Mouse (Mus musculus) midbrain, postnatal 0 days (tissue): ENCODE results near the gene Rbpjl. TPM values are rescaled to one million over a fixed set of nuclear protein-coding genes. Genes with fewer than 3 reads are reported as not detected.

Source experiments
- ATAC-seq: fragments of 200-750 bp; cut with Nextera tagmentation; 2 replicates; pipeline ENCODE4 v1.8.0; 2017; ENCODE audit warnings: moderate number of reproducible peaks, mild to moderate bottlenecking, moderate TSS enrichment, moderate library complexity; ENCODE audit not compliant: low FRiP score
- DNase-seq: peaks from one replicate; pipeline ENCODE4 v3.0.0-alpha.2; 2015; ENCODE audit warnings: low spot score
- H3K27ac ChIP-seq: fragments of 300-500 bp; sonication (generic); 2 replicates; pipeline ENCODE4 v1.5.1; 2014; ENCODE audit warnings: low read depth, mild to moderate bottlenecking, low read length, mixed read lengths
- H3K27me3 ChIP-seq: fragments of 300-500 bp; sonication (generic); 2 replicates; pipeline ENCODE4 v1.6.1; 2014; ENCODE audit warnings: low read length, control low read depth, mixed read lengths; ENCODE audit not compliant: insufficient read depth
- H3K36me3 ChIP-seq: fragments of 300-500 bp; sonication (generic); 2 replicates; pipeline ENCODE4 v1.6.1; 2014; ENCODE audit warnings: low read length, control low read depth, mixed read lengths; ENCODE audit not compliant: insufficient read depth
- H3K4me1 ChIP-seq: fragments of 300-500 bp; sonication (generic); 2 replicates; pipeline ENCODE4 v1.6.1; 2014; ENCODE audit warnings: mild to moderate bottlenecking, control low read depth, antibody characterized with exemption, low read length, mixed read lengths; ENCODE audit not compliant: insufficient read depth
- H3K4me2 ChIP-seq: fragments of 300-500 bp; sonication (generic); 2 replicates; pipeline ENCODE4 v1.6.1; 2014; ENCODE audit warnings: low read depth, mild to moderate bottlenecking, low read length, mixed read lengths; ENCODE audit not compliant: poor library complexity, severe bottlenecking
- H3K4me3 ChIP-seq: fragments of 300-500 bp; sonication (generic); 2 replicates; pipeline ENCODE4 v1.5.1; 2014; ENCODE audit warnings: low read depth, mild to moderate bottlenecking, low read length, moderate library complexity
- H3K9ac ChIP-seq: fragments of 300-500 bp; sonication (generic); replicated peaks from 2 replicates; pipeline ENCODE4 v1.6.1; 2014; ENCODE audit warnings: mild to moderate bottlenecking, low read length, moderate library complexity, mixed read lengths; ENCODE audit not compliant: poor library complexity, severe bottlenecking
- H3K9me3 ChIP-seq: fragments of 300-500 bp; sonication (generic); 2 replicates; pipeline ENCODE4 v1.6.1; 2016; ENCODE audit warnings: low read length, control low read depth
- CTCF ChIP-seq: IDR thresholded peaks from 2 replicates; pipeline ENCODE4 v1.5.1; 2016; ENCODE audit warnings: antibody characterized with exemption, mild to moderate bottlenecking
- WGBS: fragments of 180-500 bp; shearing (Covaris S2); extraction: QIAGEN DNeasy Blood & Tissue Kit; methylation state at CpG from one replicate; pipeline ENCODE4 v1.1.7; 2014; 5-methylcytosine and 5-hydroxymethylcytosine counted together
- polyA plus RNA-seq: library from polyadenylated mRNA; unstranded; fragments of >200 nt; fragmentation: Nextera tagmentation; extraction: Ambion mirVana; gene quantifications from 2 replicates; pipeline ENCODE4 v1.2.1, GENCODE M21; 2015
- total RNA-seq: library from RNA; depleted of rRNA; stranded (reverse); fragments of >200 nt; gene quantifications from 2 replicates; pipeline ENCODE4 v1.2.3, GENCODE M21; 2014

Rbpjl gene
- total and polyA plus RNA-seq, 2 experiments from 2014 or later = 0.04 to 0.77 TPM

GRCm38 (mm10) chr2:164421979-164422378 is 19.0 kb downstream of the Rbpjl start:
- DNase-seq (no peak), ATAC-seq (no peak)
- H3K36me3 ChIP-seq = no peaks in the 10 kb centered on the region
- WGBS = 84% methylated on average over 8 of the region's 8 CpGs
- no peak overlapping the region for H3K9ac ChIP-seq
- H3K27me3 ChIP-seq = no peaks in the 10 kb centered on the region
- H3K9me3 ChIP-seq = no peaks in the 10 kb centered on the region
- no peak overlapping the region for H3K4me2 ChIP-seq
- H3K4me3 ChIP-seq = no peak overlapping the region
- H3K4me1 ChIP-seq = no peaks in the 10 kb centered on the region
- H3K27ac ChIP-seq = no peak overlapping the region
- no peak for TF ChIP-seq CTCF

GRCm38 (mm10) chr2:164422675-164423393 is 19.9 kb downstream of the Rbpjl start:
- H3K4me2 ChIP-seq = no peak overlapping the region
- no peaks in the 10 kb centered on the region for H3K27me3 ChIP-seq
- no peak overlapping the region for H3K27ac ChIP-seq
- WGBS = 92% methylated on average over 15 of the region's 15 CpGs
- ATAC-seq = no peak
- no peak for DNase-seq
- TF ChIP-seq CTCF = no peak
- H3K9me3 ChIP-seq = no peaks in the 10 kb centered on the region
- H3K9ac ChIP-seq = no peak overlapping the region
- H3K4me1 ChIP-seq = no peaks in the 10 kb centered on the region
- H3K36me3 ChIP-seq = no peaks in the 10 kb centered on the region
- no peak overlapping the region for H3K4me3 ChIP-seq

GRCm38 (mm10) chr2:164423464-164423863 is 20.5 kb downstream of the Rbpjl start:
- Histone ChIP-seq H3K36me3 (no peaks in the 10 kb centered on the region), H3K9me3 (no peaks in the 10 kb centered on the region), H3K4me1 (no peaks in the 10 kb centered on the region), H3K27ac (no peak overlapping the region), H3K9ac (no peak overlapping the region), H3K4me2 (no peak overlapping the region), H3K4me3 (no peak overlapping the region), H3K27me3 (no peaks in the 10 kb centered on the region)
- TF ChIP-seq CTCF = no peak
- DNase-seq (no peak), ATAC-seq (no peak)
- 90% methylated on average over 11 of the region's 11 CpGs for WGBS

GRCm38 (mm10) chr2:164424406-164424805 is 21.5 kb downstream of the Rbpjl start:
- no peak for ATAC-seq
- H3K4me3 ChIP-seq = no peak overlapping the region
- no peak for TF ChIP-seq CTCF
- WGBS = 87% methylated on average over 8 of the region's 8 CpGs
- no peak overlapping the region for H3K9ac ChIP-seq
- no peaks in the 10 kb centered on the region for H3K9me3 ChIP-seq
- H3K4me2 ChIP-seq = no peak overlapping the region
- DNase-seq = no peak
- H3K27ac ChIP-seq = no peak overlapping the region
- no peaks in the 10 kb centered on the region for H3K36me3 ChIP-seq
- no peaks in the 10 kb centered on the region for H3K27me3 ChIP-seq
- H3K4me1 ChIP-seq = no peaks in the 10 kb centered on the region

GRCm38 (mm10) chr2:164425401-164425800 is 22.5 kb downstream of the Rbpjl start:
- no peak overlapping the region for H3K27ac ChIP-seq
- no peaks in the 10 kb centered on the region for H3K36me3 ChIP-seq
- no peak overlapping the region for H3K4me2 ChIP-seq
- ATAC-seq (no peak), DNase-seq (no peak)
- no peaks in the 10 kb centered on the region for H3K9me3 ChIP-seq
- no peaks in the 10 kb centered on the region for H3K4me1 ChIP-seq
- no peak for TF ChIP-seq CTCF
- no peaks in the 10 kb centered on the region for H3K27me3 ChIP-seq
- no peak overlapping the region for H3K4me3 ChIP-seq
- H3K9ac ChIP-seq = no peak overlapping the region
- WGBS = 92% methylated on average over 5 of the region's 5 CpGs

- Histone ChIP-seq H3K4me2 (no peak overlapping the region), H3K9me3 (no peaks in the 10 kb centered on the region), H3K36me3 (no peaks in the 10 kb centered on the region), H3K4me1 (no peaks in the 10 kb centered on the region), H3K27ac (no peak overlapping the region), H3K9ac (no peak overlapping the region), H3K4me3 (no peak overlapping the region), H3K27me3 (no peaks in the 10 kb centered on the region)
- 36% methylated on average over 12 of the region's 12 CpGs for WGBS
- TF ChIP-seq CTCF = no peak
- DNase-seq (no peak), ATAC-seq (no peak)
These were observed 23.2 kb downstream of the Rbpjl start for GRCm38 (mm10) chr2:164426121-164426520.
